In genomic region chr3:129593735-129594134, GRCm38 (mm10) we compare ENCODE assay signal across 25 mouse cellular contexts.
DNase-seq lines count a peak whose midpoint lies in the region; ATAC-seq and TF ChIP-seq lines count a peak whose summit lies in the region.
"Had no signal": no experiment of that assay in that cellular context is flagged by ENCODE, and none has a peak within 500 bp of the region (broad histone marks: within the 10 kb centered on the region; RNA-seq: fewer than 3 reads in every experiment).

No protein-coding gene starts in this region.

- no peak for DNase-seq in liver, adult 2 months (ENCODE audit: extremely low read depth, low read depth, low spot score)
- DNase-seq in liver, postnatal 0 days = no peak
- peak; percentile 64 for DNase-seq in ES-CJ7 (ENCODE audit: low read depth, low spot score)
- DNase-seq in ZHBTc4 (ENCODE audit: low read depth, low spot score) = peak; percentile 67
- DNase-seq in midbrain, embryonic 14.5 days = no peak
- DNase-seq in kidney, postnatal 4 days = no peak
- DNase-seq: adrenal gland, adult 2 months; adrenal gland, adult 8-10 months; adrenal gland, postnatal 10 days; adrenal gland, postnatal 14 days; adrenal gland, postnatal 25 days; adrenal gland, postnatal 36 days; B cell, adult 2 months; cerebellum, adult 11 months; cerebellum, adult 11-12 months; cerebellum, adult 18-20 months; cerebellum, adult 2 months; cerebellum, adult 8-10 months had no signal

- peak overlapping the region; percentile 52 for H3K27ac ChIP-seq in liver, adult 2 months (replicated peaks; ENCODE audit: insufficient read depth, low read depth, low read length)
- no peak overlapping the region for H3K27ac ChIP-seq in liver, postnatal 0 days (ENCODE audit: low read depth)
- H3K27ac ChIP-seq in brown adipose tissue, adult 24 weeks (replicated peaks; ENCODE audit: low read depth, low read length) = peak overlapping the region; percentile 88; the same call in 1 of the 2 replicates
- no peak overlapping the region for H3K27ac ChIP-seq in midbrain, embryonic 14.5 days (replicated peaks; ENCODE audit: low read depth, low read length)
- H3K27ac ChIP-seq in hindbrain, embryonic 16.5 days (ENCODE audit: low read depth, low read length) = no peak overlapping the region

- no peaks in the 10 kb centered on the region for H3K9me3 ChIP-seq in liver, postnatal 0 days (ENCODE audit: low read length)
- no peaks in the 10 kb centered on the region for H3K9me3 ChIP-seq in midbrain, embryonic 14.5 days (ENCODE audit: control insufficient read depth, low read length)
- no peaks in the 10 kb centered on the region for H3K9me3 ChIP-seq in hindbrain, embryonic 16.5 days (ENCODE audit: control insufficient read depth, low read length)
- H3K9me3 ChIP-seq: G1E had no signal

- no peaks in the 10 kb centered on the region for H3K27me3 ChIP-seq in liver, adult 2 months (ENCODE audit: control insufficient read depth, insufficient read depth, low read length)
- H3K27me3 ChIP-seq in liver, postnatal 0 days (ENCODE audit: insufficient read depth, low read length) = no peaks in the 10 kb centered on the region
- no peaks in the 10 kb centered on the region for H3K27me3 ChIP-seq in midbrain, embryonic 14.5 days (ENCODE audit: control insufficient read depth, insufficient read depth, low read length)
- H3K27me3 ChIP-seq in hindbrain, embryonic 16.5 days (replicated peaks; ENCODE audit: control insufficient read depth, insufficient read depth, low read length) = no peaks in the 10 kb centered on the region
- H3K27me3 ChIP-seq: CH12.LX, Patski had no signal

- peaks cover 6% of the 10 kb centered on the region; the same call in 1 of the 2 replicates for H3K79me2 ChIP-seq in liver, adult 2 months (ENCODE audit: control insufficient read depth, insufficient read depth, low read length)

- no peak for ATAC-seq in liver, postnatal 0 days
- ATAC-seq in midbrain, embryonic 14.5 days (ENCODE audit: low FRiP score, low TSS enrichment) = no peak
- no peak for ATAC-seq in hindbrain, embryonic 16.5 days
- ATAC-seq: activated CD4-positive, CD25-positive, alpha-beta regulatory T cell, adult 4 months; CD4-positive, CD25-positive, alpha-beta regulatory T cell, adult 4 months; Patski had no signal

- TF ChIP-seq EP300 in liver, postnatal 0 days (IDR thresholded peaks at IDR 0.05; ENCODE audit: low read depth) = no peak

- H3K9ac ChIP-seq in liver, adult 2 months (ENCODE audit: low read depth, low read length) = no peak overlapping the region
- H3K9ac ChIP-seq in liver, postnatal 0 days (replicated peaks) = no peak overlapping the region
- no peak overlapping the region for H3K9ac ChIP-seq in midbrain, embryonic 14.5 days (replicated peaks; ENCODE audit: low read length)
- no peak overlapping the region for H3K9ac ChIP-seq in hindbrain, embryonic 16.5 days (ENCODE audit: low read depth, low read length)

- WGBS in liver, adult 2 months = 80% methylated on average over 3 of the region's 3 CpGs
- 73% methylated on average over 3 of the region's 3 CpGs for WGBS in liver, postnatal 0 days (ENCODE audit: insufficient replicate concordance)
- WGBS in midbrain, embryonic 14.5 days = 90% methylated on average over 3 of the region's 3 CpGs
- WGBS in hindbrain, embryonic 16.5 days = 89% methylated on average over 3 of the region's 3 CpGs

- H3K4me1 ChIP-seq in liver, adult 2 months (ENCODE audit: control insufficient read depth, insufficient read depth, low read length) = peaks cover 18% of the 10 kb centered on the region
- H3K4me1 ChIP-seq in liver, postnatal 0 days (ENCODE audit: insufficient read depth) = 0 out of 2 replicates have a peak, but pooled peaks cover 5% of the 10 kb centered on the region
- peaks cover 6% of the 10 kb centered on the region for H3K4me1 ChIP-seq in brown adipose tissue, adult 24 weeks (ENCODE audit: control insufficient read depth, insufficient read depth, insufficient read length, low read length)
- no peaks in the 10 kb centered on the region for H3K4me1 ChIP-seq in midbrain, embryonic 14.5 days (ENCODE audit: control insufficient read depth, insufficient read depth, low read length)
- H3K4me1 ChIP-seq in hindbrain, embryonic 16.5 days (ENCODE audit: control insufficient read depth, insufficient read depth, low read depth, low read length) = peaks cover 10% of the 10 kb centered on the region

- no peak for TF ChIP-seq CTCF in liver, adult 2 months (IDR thresholded peaks at IDR 0.05; ENCODE audit: low read depth, low read length)
- no peak for TF ChIP-seq CTCF in liver, postnatal 0 days (IDR thresholded peaks at IDR 0.05; ENCODE audit: low read depth)

- TF ChIP-seq POLR2A in liver, adult 2 months (IDR thresholded peaks at IDR 0.05; ENCODE audit: extremely low read depth, insufficient read depth, low read length) = no peak

- H3K4me3 ChIP-seq in liver, adult 2 months (ENCODE audit: insufficient read depth, low read depth, low read length) = no peak overlapping the region
- H3K4me3 ChIP-seq in liver, postnatal 0 days (ENCODE audit: low read depth, low read length) = no peak overlapping the region
- no peak overlapping the region for H3K4me3 ChIP-seq in brown adipose tissue, adult 24 weeks (ENCODE audit: insufficient read depth, low read depth, low read length)
- H3K4me3 ChIP-seq in midbrain, embryonic 14.5 days (replicated peaks; ENCODE audit: low read depth, low read length) = no peak overlapping the region
- no peak overlapping the region for H3K4me3 ChIP-seq in hindbrain, embryonic 16.5 days (ENCODE audit: low read length)

- H3K4me2 ChIP-seq in liver, postnatal 0 days (ENCODE audit: low read depth, low read length) = no peak overlapping the region
- H3K4me2 ChIP-seq in midbrain, embryonic 14.5 days (ENCODE audit: low read length) = no peak overlapping the region
- H3K4me2 ChIP-seq in hindbrain, embryonic 16.5 days (ENCODE audit: low read length) = no peak overlapping the region

- H3K36me3 ChIP-seq in liver, adult 2 months (ENCODE audit: control insufficient read depth, insufficient read depth, low read length) = peaks cover 10% of the 10 kb centered on the region; the same call in 1 of the 2 replicates
- H3K36me3 ChIP-seq in liver, postnatal 0 days (replicated peaks; ENCODE audit: insufficient read depth, low read length) = peaks cover 2% of the 10 kb centered on the region; the same call in 1 of the 2 replicates
- H3K36me3 ChIP-seq in midbrain, embryonic 14.5 days (ENCODE audit: control insufficient read depth, insufficient read depth, low read length) = no peaks in the 10 kb centered on the region
- H3K36me3 ChIP-seq in hindbrain, embryonic 16.5 days (ENCODE audit: control insufficient read depth, insufficient read depth, low read length) = no peaks in the 10 kb centered on the region

Comparison
In these comparisons a context has a peak if more than half of its experiments do, and no peak if none do; other contexts are left out.
1. H3K27ac ChIP-seq: peak in liver, adult 2 months (single experiment) and brown adipose tissue, adult 24 weeks (single experiment); none in liver, postnatal 0 days (single experiment), midbrain, embryonic 14.5 days (single experiment) and hindbrain, embryonic 16.5 days (single experiment).
2. DNase-seq: peak in ES-CJ7 (single experiment) and ZHBTc4 (single experiment); none in liver, adult 2 months (single experiment), liver, postnatal 0 days (single experiment), midbrain, embryonic 14.5 days (single experiment) and kidney, postnatal 4 days (0 of 2).